Mouse (Mus musculus) lung, adult 2 months (tissue): ENCODE data around the gene Commd1.

Experiments used
- CTCF ChIP-seq: fragments of 200-500 bp; IDR thresholded peaks from 2 replicates; pipeline ENCODE4 v1.5.1; 2011; ENCODE audit warnings: mild to moderate bottlenecking, low read length, control low read depth; ENCODE audit not compliant: insufficient read depth
- POLR2A ChIP-seq: fragments of 200-500 bp; IDR thresholded peaks from 2 replicates; pipeline ENCODE4 v1.6.1; 2011; ENCODE audit warnings: low read depth, mild to moderate bottlenecking, control low read depth, low read length, borderline replicate concordance; ENCODE audit errors: extremely low read depth

- TF ChIP-seq POLR2A (no peak), CTCF (no peak)
Measured at GRCm38 (mm10) chr11:22879645-22880044, 102.5 kb downstream of the Commd1 start.
